Mouse (Mus musculus) kidney, postnatal 0 days (tissue): ENCODE measurements around the gene Ptrh1. TPM values are rescaled to one million over a fixed set of nuclear protein-coding genes. Genes with fewer than 3 reads are reported as not detected.

Source experiments
- ATAC-seq: fragments of 200-750 bp; cut with Nextera tagmentation; replicated peaks from 2 replicates; pipeline ENCODE4 v1.8.0; 2017; ENCODE audit warnings: low read depth, moderate number of reproducible peaks, moderate TSS enrichment, moderate library complexity; ENCODE audit not compliant: low FRiP score
- DNase-seq: peaks from one replicate; pipeline ENCODE4 v3.0.0-alpha.2; 2016; ENCODE audit warnings: low spot score
- H3K27ac ChIP-seq: fragments of 300-500 bp; sonication (generic); 2 replicates; pipeline ENCODE4 v1.5.1; 2014; ENCODE audit warnings: mild to moderate bottlenecking
- H3K27me3 ChIP-seq: fragments of 300-500 bp; sonication (generic); 2 replicates; pipeline ENCODE4 v1.6.1; 2014; ENCODE audit warnings: low read length, mixed read lengths; ENCODE audit not compliant: insufficient read depth
- H3K36me3 ChIP-seq: fragments of 300-500 bp; sonication (generic); 2 replicates; pipeline ENCODE4 v1.6.1; 2014; ENCODE audit warnings: low read length, mixed read lengths; ENCODE audit not compliant: insufficient read depth
- H3K4me1 ChIP-seq: fragments of 300-500 bp; sonication (generic); replicated peaks from 2 replicates; pipeline ENCODE4 v1.6.1; 2014; ENCODE audit warnings: antibody characterized with exemption, low read length, mixed read lengths; ENCODE audit not compliant: insufficient read depth
- H3K4me2 ChIP-seq: fragments of 300-500 bp; sonication (generic); 2 replicates; pipeline ENCODE4 v1.6.1; 2014; ENCODE audit warnings: mild to moderate bottlenecking, low read length, moderate library complexity, mixed read lengths
- H3K4me3 ChIP-seq: fragments of 300-500 bp; sonication (generic); replicated peaks from 2 replicates; pipeline ENCODE4 v1.5.1; 2014; ENCODE audit warnings: low read depth, low read length
- H3K9ac ChIP-seq: fragments of 300-500 bp; sonication (generic); 2 replicates; pipeline ENCODE4 v1.6.1; 2014; ENCODE audit warnings: low read depth, low read length
- H3K9me3 ChIP-seq: fragments of 300-500 bp; sonication (generic); replicated peaks from 2 replicates; pipeline ENCODE4 v1.6.1; 2016; ENCODE audit warnings: low read length, inconsistent platforms, mixed read lengths
- CTCF ChIP-seq: IDR thresholded peaks from 2 replicates; pipeline ENCODE4 v1.5.1; 2016; ENCODE audit warnings: antibody characterized with exemption, low read depth, mild to moderate bottlenecking, moderate library complexity
- WGBS: fragments of 180-500 bp; shearing (Covaris S2); extraction: QIAGEN DNeasy Blood & Tissue Kit; methylation state at CpG from one replicate; pipeline ENCODE4 v1.1.7; 2014; 5-methylcytosine and 5-hydroxymethylcytosine counted together
- polyA plus RNA-seq: library from polyadenylated mRNA; unstranded; fragments of >200 nt; fragmentation: Nextera tagmentation; extraction: Ambion mirVana; gene quantifications from 2 replicates; pipeline ENCODE4 v1.2.1, GENCODE M21; 2015

Ptrh1 gene
- polyA plus RNA-seq, 1 experiment from 2014 or later = 7.0 TPM

GRCm38 (mm10) chr2:32750887-32751664 lies 24.5 kb upstream of the Ptrh1 start:
- peak overlapping the region; percentile 26 for H3K4me3 ChIP-seq
- peak; percentile 22; the same call in 1 of the 2 replicates for TF ChIP-seq CTCF
- H3K4me2 ChIP-seq = peak overlapping the region; percentile 61
- 0 out of 2 replicates have a peak, but pooled peaks cover 5% of the 10 kb centered on the region for H3K4me1 ChIP-seq
- H3K27ac ChIP-seq = peak overlapping the region; percentile 3
- H3K9me3 ChIP-seq = no peaks in the 10 kb centered on the region
- no peak overlapping the region for H3K9ac ChIP-seq
- H3K27me3 ChIP-seq = no peaks in the 10 kb centered on the region
- H3K36me3 ChIP-seq = peaks cover 35% of the 10 kb centered on the region; the same call in 1 of the 2 replicates
- WGBS = 21% methylated on average over 31 of the region's 31 CpGs
- ATAC-seq (peak; percentile 91), DNase-seq (peak; percentile 85)

- no peak for DNase-seq
- Histone ChIP-seq H3K9ac (no peak overlapping the region), H3K36me3 (peaks cover 35% of the 10 kb centered on the region; the same call in 1 of the 2 replicates), H3K4me1 (0 out of 2 replicates have a peak, but pooled peaks cover 5% of the 10 kb centered on the region), H3K27ac (peak overlapping the region; percentile 3), H3K27me3 (no peaks in the 10 kb centered on the region), H3K4me2 (peak overlapping the region; percentile 61), H3K4me3 (peak overlapping the region; percentile 26), H3K9me3 (no peaks in the 10 kb centered on the region)
- no peak for ATAC-seq
- WGBS = 35% methylated on average over 8 of the region's 10 CpGs
- TF ChIP-seq CTCF = no peak
Observed at GRCm38 (mm10) chr2:32751665-32752033, 23.9 kb upstream of the Ptrh1 start.

DNA sequence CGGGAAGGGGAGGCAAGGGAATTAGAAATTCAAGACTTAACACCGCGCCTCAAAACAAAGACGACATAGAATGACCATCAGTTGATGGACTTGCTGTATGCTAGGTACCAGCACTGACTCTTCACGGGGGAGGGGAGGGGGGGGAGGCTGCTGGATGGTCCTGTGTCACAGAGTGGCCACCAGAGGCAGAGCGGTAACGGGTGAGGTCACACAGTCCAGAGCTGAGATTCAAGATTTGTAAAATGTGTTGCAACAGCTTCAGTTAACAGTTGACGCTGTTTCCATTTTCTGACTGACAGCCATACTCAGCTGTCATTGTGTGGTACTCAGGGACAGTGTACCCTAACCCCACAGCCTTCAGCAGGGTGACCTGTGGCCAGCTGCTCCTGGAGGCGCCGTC lies 23.4 kb upstream of the Ptrh1 start:
- no peaks in the 10 kb centered on the region for H3K27me3 ChIP-seq
- WGBS = 68% methylated on average over 10 of the region's 10 CpGs
- DNase-seq = peak; percentile 49
- no peak overlapping the region for H3K9ac ChIP-seq
- H3K4me1 ChIP-seq = 0 out of 2 replicates have a peak, but pooled peaks cover 5% of the 10 kb centered on the region
- peak; percentile 53 for TF ChIP-seq CTCF
- H3K4me3 ChIP-seq = 0 out of 2 replicates have a peak overlapping the region, but pooled peaks have one; percentile 26
- H3K9me3 ChIP-seq = no peaks in the 10 kb centered on the region
- H3K4me2 ChIP-seq = peak overlapping the region; percentile 61
- H3K27ac ChIP-seq = no peak overlapping the region
- H3K36me3 ChIP-seq = peaks cover 35% of the 10 kb centered on the region; the same call in 1 of the 2 replicates
- ATAC-seq = no peak

DNA sequence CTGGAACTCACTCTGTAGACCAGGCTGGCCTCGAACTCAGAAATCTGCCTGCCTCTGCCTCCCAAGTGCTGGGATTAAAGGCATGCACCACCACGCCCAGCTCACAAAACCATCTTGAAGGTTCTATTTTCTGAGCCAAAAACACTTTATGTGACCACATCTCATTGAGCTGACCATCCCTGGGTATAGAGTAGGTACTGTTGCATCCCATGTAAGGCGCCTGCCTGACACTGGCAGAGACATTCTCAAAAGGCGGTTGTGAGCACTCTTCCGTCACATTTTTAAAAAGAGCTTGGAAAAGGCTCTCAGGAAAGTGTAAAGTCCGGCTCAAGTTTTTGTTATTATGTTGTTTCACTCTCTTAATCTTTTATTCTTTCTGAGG lies 18.9 kb upstream of the Ptrh1 start:
- DNase-seq = no peak
- Histone ChIP-seq H3K27ac (no peak overlapping the region), H3K27me3 (no peaks in the 10 kb centered on the region), H3K36me3 (peaks cover 43% of the 10 kb centered on the region; the same call in 1 of the 2 replicates), H3K4me2 (no peak overlapping the region), H3K4me1 (0 out of 2 replicates have a peak, but pooled peaks cover 4% of the 10 kb centered on the region), H3K9me3 (no peaks in the 10 kb centered on the region), H3K4me3 (peak overlapping the region; percentile 73; the same call in 1 of the 2 replicates), H3K9ac (no peak overlapping the region)
- ATAC-seq = peak; percentile 6; the same call in 1 of the 2 replicates
- WGBS = 39% methylated on average over 6 of the region's 6 CpGs
- no peak for TF ChIP-seq CTCF

- H3K27me3 ChIP-seq = no peaks in the 10 kb centered on the region
- under 1% methylated on average over 65 of the region's 66 CpGs for WGBS
- peak; percentile 98 for TF ChIP-seq CTCF
Observed at GRCm38 (mm10) chr2:32757056-32757845, 18.3 kb upstream of the Ptrh1 start, which contains the start of gene Tor2a. Gene Tor2a, plus strand, starts transcription at chr2:32757234.

GRCm38 (mm10) chr2:32758503-32758902 lies 17.1 kb upstream of the Ptrh1 start:
- Histone ChIP-seq H3K9ac (0 out of 2 replicates have a peak overlapping the region, but pooled peaks have one; percentile 3), H3K4me1 (no peaks in the 10 kb centered on the region), H3K4me2 (no peak overlapping the region), H3K9me3 (no peaks in the 10 kb centered on the region), H3K27me3 (no peaks in the 10 kb centered on the region), H3K27ac (no peak overlapping the region; the same call in 1 of the 2 replicates), H3K36me3 (peaks cover 34% of the 10 kb centered on the region; the same call in 1 of the 2 replicates), H3K4me3 (no peak overlapping the region)
- TF ChIP-seq CTCF = no peak
- 0 out of 2 replicates have a peak, but pooled peaks have one; percentile 15 for ATAC-seq
- WGBS = 59% methylated on average over 8 of the region's 8 CpGs
- DNase-seq = no peak

More at GRCm38 (mm10) chr2:32757056-32757845, 18.3 kb upstream of the Ptrh1 start, which contains the start of gene Tor2a:
- H3K27ac ChIP-seq = peak within 1 kb of the TSS; percentile 92
- peak within 1 kb of the TSS; percentile 75 for H3K4me2 ChIP-seq
- H3K4me1 ChIP-seq = no peaks in the 10 kb centered on the region
- H3K9me3 ChIP-seq = no peaks in the 10 kb centered on the region
- ATAC-seq = peak; percentile 93
- DNase-seq = peak; percentile 99
- H3K9ac ChIP-seq = peak within 1 kb of the TSS; percentile 91
- H3K36me3 ChIP-seq = peaks cover 40% of the 10 kb centered on the region; the same call in 1 of the 2 replicates
- peak within 1 kb of the TSS; percentile 73 for H3K4me3 ChIP-seq
